Mouse (Mus musculus) stomach, embryonic 14.5 days (tissue): ENCODE measurements around the gene Med17. TPM values are rescaled to one million over a fixed set of nuclear protein-coding genes. Genes with fewer than 3 reads are reported as not detected.

Source experiments
- ATAC-seq: fragments of 200-750 bp; cut with Nextera tagmentation; 2 replicates; pipeline ENCODE4 v1.8.0; 2017; ENCODE audit warnings: low read depth, moderate TSS enrichment; ENCODE audit not compliant: insufficient number of reproducible peaks, insufficient read depth, low FRiP score
- H3K27ac ChIP-seq: fragments of 300-500 bp; sonication (generic); 2 replicates; pipeline ENCODE4 v1.5.1; 2014; ENCODE audit warnings: mild to moderate bottlenecking, low read length, moderate library complexity, mixed read lengths
- H3K27me3 ChIP-seq: fragments of 300-500 bp; sonication (generic); 2 replicates; pipeline ENCODE4 v1.6.1; 2014; ENCODE audit warnings: low read length, control low read depth, mixed read lengths; ENCODE audit not compliant: control insufficient read depth, insufficient read depth
- H3K36me3 ChIP-seq: fragments of 300-500 bp; sonication (generic); 2 replicates; pipeline ENCODE4 v1.6.1; 2014; ENCODE audit warnings: mild to moderate bottlenecking, control low read depth, low read length, moderate library complexity, mixed read lengths; ENCODE audit not compliant: control insufficient read depth, insufficient read depth
- H3K4me1 ChIP-seq: fragments of 300-500 bp; sonication (generic); 2 replicates; pipeline ENCODE4 v1.6.1; 2014; ENCODE audit warnings: low read length, control low read depth, mixed read lengths; ENCODE audit not compliant: control insufficient read depth, insufficient read depth
- H3K4me2 ChIP-seq: fragments of 300-500 bp; sonication (generic); replicated peaks from 2 replicates; pipeline ENCODE4 v1.6.1; 2014; ENCODE audit warnings: low read depth, low read length, control low read depth
- H3K4me3 ChIP-seq: fragments of 300-500 bp; sonication (generic); 2 replicates; pipeline ENCODE4 v1.5.1; 2014; ENCODE audit warnings: low read depth, low read length, control low read depth
- H3K9ac ChIP-seq: fragments of 300-500 bp; sonication (generic); replicated peaks from 2 replicates; pipeline ENCODE4 v1.6.1; 2014; ENCODE audit warnings: low read depth, mild to moderate bottlenecking, control low read depth, low read length, moderate library complexity, mixed read lengths
- H3K9me3 ChIP-seq: fragments of 300-500 bp; sonication (generic); 2 replicates; pipeline ENCODE4 v1.6.1; 2016; ENCODE audit warnings: low read depth, low read length, control low read depth; ENCODE audit not compliant: control insufficient read depth
- WGBS: fragments of 180-500 bp; shearing (Covaris S2); extraction: QIAGEN DNeasy Blood & Tissue Kit; methylation state at CpG from one replicate; pipeline ENCODE4 v1.1.7; 2014; 5-methylcytosine and 5-hydroxymethylcytosine counted together
- polyA plus RNA-seq: library from polyadenylated mRNA; unstranded; fragments of >200 nt; fragmentation: Nextera tagmentation; extraction: Ambion mirVana; gene quantifications from 2 replicates; pipeline ENCODE4 v1.2.1, GENCODE M21; 2014

Med17 gene
- polyA plus RNA-seq, 1 experiment from 2014 or later, result 43.1 TPM

DNA sequence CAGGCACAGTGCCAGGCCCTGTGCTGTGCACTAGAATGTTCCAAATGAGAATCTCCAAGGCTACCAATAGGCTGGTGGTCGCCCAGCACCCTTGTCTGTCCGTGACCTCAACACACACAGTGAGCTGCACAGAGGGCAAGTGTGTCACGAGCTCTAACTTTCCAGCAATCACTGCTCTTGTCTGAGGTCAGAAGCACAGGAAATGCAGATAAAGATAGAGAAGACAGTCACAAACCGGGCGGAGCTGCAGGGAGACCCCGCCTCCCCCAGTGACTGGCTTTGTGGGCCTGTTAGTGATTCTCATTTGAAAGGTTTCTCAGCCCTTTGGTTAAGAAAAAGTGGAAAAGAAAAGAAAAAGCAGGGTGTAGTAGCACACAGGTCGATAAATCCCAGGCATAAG, 29.4 kb downstream of the Med17 start:
- ATAC-seq, result no peak
- 70% methylated on average over 7 of the region's 7 CpGs for WGBS

DNA sequence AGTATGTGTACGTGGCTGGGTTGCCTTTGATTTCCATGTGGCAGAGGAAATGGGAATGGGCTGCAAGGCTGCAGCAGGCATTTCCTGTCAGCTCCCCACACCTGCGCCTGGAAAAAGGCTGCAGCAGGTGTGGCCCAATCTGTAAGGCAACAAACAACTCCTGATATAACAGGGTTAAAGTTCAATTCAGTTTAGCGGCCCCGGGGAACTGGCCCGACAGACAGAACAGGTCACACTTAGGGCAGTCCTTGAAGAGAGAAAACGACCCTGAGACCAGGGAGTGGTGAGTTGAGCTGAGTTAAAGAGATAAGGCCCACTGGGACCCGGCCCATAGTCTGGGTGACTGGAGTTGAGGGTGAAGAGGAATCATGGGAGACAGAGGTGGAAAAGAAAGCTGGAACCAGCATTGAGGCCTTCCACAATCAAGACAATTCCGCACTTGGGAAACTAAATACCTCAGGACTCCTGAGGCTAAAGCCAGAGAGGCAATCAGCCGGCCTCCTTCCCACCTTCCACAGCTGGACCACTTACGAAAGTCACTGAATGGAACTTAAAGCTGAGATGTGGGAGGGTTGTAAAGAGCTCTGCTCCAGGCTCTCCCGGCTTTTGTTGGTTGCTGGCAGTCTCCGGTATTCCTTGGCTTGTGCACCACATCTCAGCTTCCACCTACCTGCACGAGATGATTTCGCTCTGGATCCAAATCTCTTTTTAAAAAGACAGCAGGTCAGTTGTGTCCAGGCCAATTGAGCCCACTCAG, 34.2 kb downstream of the Med17 start:
- H3K9ac ChIP-seq, result no peak overlapping the region; the same call in 1 of the 2 replicates
- H3K27me3 ChIP-seq, result no peaks in the 10 kb centered on the region
- H3K4me3 ChIP-seq, result no peak overlapping the region
- H3K4me2 ChIP-seq, result no peak overlapping the region
- H3K36me3 ChIP-seq, result no peaks in the 10 kb centered on the region
- no peaks in the 10 kb centered on the region for H3K9me3 ChIP-seq
- ATAC-seq, result peak; percentile 43; the same call in 1 of the 2 replicates
- WGBS, result 59% methylated on average over 14 of the region's 14 CpGs
- H3K27ac ChIP-seq, result peak overlapping the region; percentile 33; the same call in 1 of the 2 replicates
- no peaks in the 10 kb centered on the region for H3K4me1 ChIP-seq

More for the DNA sequence above, 29.4 kb downstream of the Med17 start:
- Histone ChIP-seq H3K27ac (no peak overlapping the region), H3K27me3 (no peaks in the 10 kb centered on the region), H3K4me1 (no peaks in the 10 kb centered on the region), H3K4me3 (no peak overlapping the region), H3K36me3 (no peaks in the 10 kb centered on the region), H3K4me2 (no peak overlapping the region), H3K9me3 (no peaks in the 10 kb centered on the region), H3K9ac (no peak overlapping the region)

DNA sequence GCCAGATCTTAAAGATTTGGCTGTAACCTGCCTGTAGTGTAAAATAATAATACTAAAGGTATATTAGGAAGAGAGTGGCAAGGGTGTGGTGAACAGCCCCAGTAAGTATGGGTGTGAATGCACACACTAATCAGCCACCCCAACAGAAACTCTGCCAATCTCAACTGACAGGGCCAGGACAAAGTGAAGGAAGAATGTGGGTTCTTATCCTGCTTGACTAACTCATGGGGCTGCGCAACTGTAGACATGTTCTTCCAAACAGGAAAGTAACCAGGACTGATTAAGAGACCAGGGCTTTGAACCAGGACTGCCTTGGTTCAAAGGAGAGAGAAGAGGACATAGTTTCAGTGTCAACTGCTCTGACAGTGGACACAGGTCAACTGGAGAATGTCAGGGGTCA, 37.6 kb downstream of the Med17 start:
- H3K9ac ChIP-seq, result no peak overlapping the region
- H3K4me1 ChIP-seq, result 0 out of 2 replicates have a peak, but pooled peaks cover 2% of the 10 kb centered on the region
- no peak overlapping the region for H3K4me3 ChIP-seq
- ATAC-seq, result no peak
- no peak overlapping the region for H3K27ac ChIP-seq
- H3K4me2 ChIP-seq, result no peak overlapping the region
- H3K36me3 ChIP-seq, result no peaks in the 10 kb centered on the region
- 88% methylated on average over 1 of the region's 1 CpGs for WGBS
- H3K27me3 ChIP-seq, result no peaks in the 10 kb centered on the region
- H3K9me3 ChIP-seq, result no peaks in the 10 kb centered on the region

DNA sequence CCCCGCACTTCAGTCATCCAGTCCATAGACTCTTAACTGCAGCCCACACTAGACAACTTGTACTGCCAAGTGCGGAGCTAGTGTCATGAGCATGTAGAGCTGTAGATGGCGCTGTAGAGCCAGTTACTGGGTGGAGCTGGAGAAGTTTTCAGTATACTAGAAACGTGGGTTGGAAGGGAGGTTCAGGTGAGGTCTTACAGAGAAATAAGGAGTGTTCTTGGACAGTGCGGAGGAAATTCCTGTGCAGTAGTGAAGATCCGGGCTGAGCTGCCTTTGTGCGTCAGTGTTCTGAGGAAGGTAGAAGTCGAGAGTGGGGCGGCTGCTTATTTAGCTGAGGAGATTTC, 38.2 kb downstream of the Med17 start:
- 45% methylated on average over 9 of the region's 9 CpGs for WGBS
- no peaks in the 10 kb centered on the region for H3K36me3 ChIP-seq
- H3K27me3 ChIP-seq, result no peaks in the 10 kb centered on the region
- H3K4me2 ChIP-seq, result no peak overlapping the region
- H3K9me3 ChIP-seq, result no peaks in the 10 kb centered on the region
- no peak overlapping the region for H3K27ac ChIP-seq
- 0 out of 2 replicates have a peak, but pooled peaks cover 2% of the 10 kb centered on the region for H3K4me1 ChIP-seq
- no peak overlapping the region for H3K4me3 ChIP-seq
- peak; percentile 31; the same call in 1 of the 2 replicates for ATAC-seq
- no peak overlapping the region for H3K9ac ChIP-seq

DNA sequence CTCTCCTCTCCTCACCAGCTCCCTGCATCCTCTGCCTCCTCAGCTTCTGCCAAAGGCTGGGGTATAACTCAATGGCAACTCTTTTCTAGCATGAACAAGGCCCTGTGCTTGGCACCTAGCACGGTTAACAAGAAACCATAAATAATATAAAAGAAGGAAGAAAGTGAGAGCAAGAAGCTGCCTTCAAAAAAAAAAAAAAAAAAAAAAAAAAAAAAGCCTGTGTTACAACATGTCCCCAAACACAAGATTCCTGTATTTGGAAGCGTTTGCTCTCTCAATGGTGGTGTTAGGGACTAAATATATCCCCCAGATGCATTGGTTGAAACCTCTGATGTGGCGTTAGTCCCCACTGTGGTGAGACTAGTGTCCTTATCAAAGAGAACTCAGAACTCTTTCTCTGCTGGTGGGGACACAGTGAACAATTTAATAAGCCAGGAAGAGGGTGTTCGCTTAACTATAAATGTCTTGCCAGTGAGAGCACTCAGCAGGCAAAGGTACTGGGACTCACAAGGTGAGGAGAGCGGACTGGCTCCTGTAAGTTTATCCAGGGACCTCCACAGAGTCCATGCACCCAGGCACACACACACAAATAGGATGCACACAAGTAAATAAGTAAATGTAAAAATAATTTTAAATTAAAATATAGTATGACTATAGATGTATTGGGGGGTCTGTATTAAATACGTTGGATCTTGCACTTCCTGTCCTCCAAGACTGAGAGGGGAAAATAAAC, 38.7 kb downstream of the Med17 start:
- 65% methylated on average over 6 of the region's 6 CpGs for WGBS
- no peaks in the 10 kb centered on the region for H3K9me3 ChIP-seq

DNA sequence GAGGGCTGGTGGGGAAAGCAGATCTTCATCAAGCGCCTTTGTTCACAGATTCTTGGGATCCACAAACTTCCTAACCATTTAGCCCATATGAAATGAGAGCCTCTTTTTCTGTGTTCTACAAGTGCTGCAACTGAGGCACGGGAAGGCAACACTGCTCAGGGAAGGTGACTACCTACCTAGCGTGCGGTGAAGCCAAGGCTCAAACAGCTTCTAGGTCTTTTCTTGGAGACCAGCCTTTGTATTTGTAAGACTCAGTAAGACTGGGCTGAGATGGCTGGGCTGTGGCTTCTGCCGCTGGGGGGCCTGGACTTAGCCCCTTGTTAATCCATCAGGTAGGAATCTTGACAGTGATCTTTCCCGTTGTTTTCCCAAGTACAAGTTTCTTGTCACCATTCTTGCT, 39.7 kb downstream of the Med17 start:
- no peak for ATAC-seq
- H3K9ac ChIP-seq, result no peak overlapping the region
- no peaks in the 10 kb centered on the region for H3K9me3 ChIP-seq
- 92% methylated on average over 6 of the region's 6 CpGs for WGBS
- H3K4me2 ChIP-seq, result 0 out of 2 replicates have a peak overlapping the region, but pooled peaks have one; percentile 74
- no peaks in the 10 kb centered on the region for H3K36me3 ChIP-seq
- H3K4me1 ChIP-seq, result 0 out of 2 replicates have a peak, but pooled peaks cover 2% of the 10 kb centered on the region
- no peak overlapping the region for H3K4me3 ChIP-seq
- H3K27me3 ChIP-seq, result no peaks in the 10 kb centered on the region
- no peak overlapping the region for H3K27ac ChIP-seq

More for the DNA sequence above, 38.7 kb downstream of the Med17 start:
- no peaks in the 10 kb centered on the region for H3K36me3 ChIP-seq
- H3K4me1 ChIP-seq, result 0 out of 2 replicates have a peak, but pooled peaks cover 2% of the 10 kb centered on the region
- H3K27me3 ChIP-seq, result no peaks in the 10 kb centered on the region
- H3K9ac ChIP-seq, result no peak overlapping the region
- no peak overlapping the region for H3K4me3 ChIP-seq
- H3K27ac ChIP-seq, result no peak overlapping the region
- no peak overlapping the region for H3K4me2 ChIP-seq
- no peak for ATAC-seq

DNA sequence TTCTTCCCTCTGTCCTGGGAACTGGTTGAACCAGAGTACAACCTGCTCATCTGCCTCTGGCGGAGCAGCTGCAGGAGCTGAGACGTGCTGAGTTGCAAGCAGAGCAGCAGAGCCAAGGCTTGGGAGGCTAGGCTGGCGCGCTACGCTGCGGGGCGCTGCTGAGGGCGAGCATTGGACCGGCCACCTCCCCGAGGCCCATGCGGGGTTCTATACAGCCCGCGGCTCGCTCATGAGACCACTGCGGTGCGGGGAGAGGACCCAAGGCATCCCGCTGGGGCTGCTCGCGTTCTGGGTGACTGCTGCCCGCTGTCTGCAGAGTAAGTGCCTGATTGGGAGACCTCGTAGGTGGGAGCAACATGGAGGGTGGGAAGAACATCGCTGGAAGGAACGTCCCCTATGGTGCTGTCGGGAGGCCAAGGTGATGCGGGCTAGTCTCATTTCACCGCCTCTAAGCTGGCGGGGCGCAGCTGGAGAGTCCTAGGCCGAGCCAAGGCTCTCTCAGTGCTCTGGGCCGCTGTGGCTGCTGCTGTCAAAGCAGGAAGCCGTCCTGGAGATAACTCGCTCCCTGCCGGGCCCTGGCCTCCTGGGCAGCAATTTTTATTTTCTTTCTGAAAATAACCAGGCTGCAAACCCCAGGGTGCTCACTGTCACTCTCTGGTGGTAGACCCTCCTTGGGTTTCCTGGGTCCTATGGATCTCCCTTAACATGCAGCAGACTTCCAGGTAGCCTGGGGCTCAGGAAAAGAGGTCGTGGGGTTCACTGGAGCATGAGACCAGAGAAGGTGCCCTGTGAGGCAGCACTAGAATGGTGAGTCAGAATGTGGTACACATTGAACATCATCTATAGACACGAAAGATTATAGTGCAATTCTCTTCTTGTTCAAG, 40.4 kb downstream of the Med17 start, which contains the start of gene Vstm5:
Gene Vstm5 (plus strand): TSS at position 4 of the 884 bp plus-strand sequence.
- peak within 1 kb of the TSS; percentile 38 for H3K4me3 ChIP-seq
- H3K9ac ChIP-seq, result peak within 1 kb of the TSS; percentile 29; the same call in 1 of the 2 replicates
- H3K27me3 ChIP-seq, result no peaks in the 10 kb centered on the region
- peak within 1 kb of the TSS; percentile 74 for H3K4me2 ChIP-seq
- no peaks in the 10 kb centered on the region for H3K9me3 ChIP-seq
- H3K27ac ChIP-seq, result peak within 1 kb of the TSS; percentile 4; the same call in 1 of the 2 replicates
- 5% methylated on average over 34 of the region's 35 CpGs for WGBS
- no peaks in the 10 kb centered on the region for H3K36me3 ChIP-seq
- H3K4me1 ChIP-seq, result 0 out of 2 replicates have a peak, but pooled peaks cover 2% of the 10 kb centered on the region
- ATAC-seq, result peak; percentile 65
